Mouse (Mus musculus) C2C12 (cell line): ENCODE measurements around the gene Ccdc114.
"Not testable (repeated sequence)": the region's sequence is repeated elsewhere in the genome, so short reads cannot be mapped to it uniquely, and the experiment has no call there.

Source experiments
- CTCF ChIP-seq: IDR thresholded peaks from one replicate; pipeline ENCODE4 v1.5.1; 2011; ENCODE audit not compliant: control insufficient read depth, insufficient read depth, insufficient read length
- MYOG ChIP-seq: IDR thresholded peaks from one replicate; pipeline ENCODE4 v1.6.1; 2011; ENCODE audit not compliant: control insufficient read depth, insufficient read length; ENCODE audit errors: extremely low read depth
- USF1 ChIP-seq: IDR thresholded peaks from one replicate; pipeline ENCODE4 v1.6.1; 2011; ENCODE audit warnings: low read depth, mild to moderate bottlenecking, control low read depth, moderate library complexity

DNA sequence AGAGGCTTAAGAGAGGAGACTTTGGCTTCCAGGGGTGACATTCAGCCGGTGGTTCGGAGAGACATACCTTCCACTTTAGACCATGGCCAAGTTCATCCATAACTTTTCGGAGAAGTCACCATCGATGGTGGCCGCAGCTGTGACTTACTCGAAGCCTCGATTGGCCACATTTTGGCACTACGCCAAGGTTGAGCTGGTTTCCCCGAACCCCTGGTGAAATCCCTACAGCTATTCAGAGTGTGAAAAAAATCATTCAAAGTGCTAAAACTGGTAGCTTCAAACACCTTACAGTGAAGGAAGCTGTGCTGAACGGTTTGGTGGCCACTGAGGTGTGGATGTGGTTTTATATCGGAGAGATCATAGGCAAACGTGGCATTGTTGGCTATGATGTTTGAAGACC is 9.9 kb downstream of the Ccdc114 start:
- not testable (repeated sequence) for TF ChIP-seq CTCF, USF1, MYOG
